Mouse (Mus musculus): Measurements from ENCODE around the gene Smarcb1. TPM values are rescaled to one million over a fixed set of nuclear protein-coding genes. Genes with fewer than 3 reads are reported as not detected.

Gene Smarcb1
- polyA plus RNA-seq, 1 experiment from 2014 or later = 103 TPM

DNA sequence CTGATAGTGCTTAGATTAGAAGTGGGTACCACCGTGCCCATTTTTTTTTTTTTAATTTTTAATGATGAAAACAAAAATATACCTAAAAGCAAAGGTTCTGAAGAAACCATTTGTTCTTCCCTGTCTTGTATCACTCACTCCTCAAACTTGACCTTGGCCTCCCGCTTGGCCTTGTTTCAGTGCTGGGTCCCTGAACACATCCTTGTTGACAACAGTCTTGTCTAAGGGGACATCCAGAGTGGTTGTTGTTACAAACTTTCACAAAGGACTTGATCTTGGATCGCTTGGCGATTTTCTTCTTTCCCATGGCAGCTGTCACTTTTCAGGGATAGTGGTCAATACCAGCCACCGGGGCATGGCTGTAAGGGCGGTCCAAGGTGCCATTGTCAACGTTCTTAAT, 23.8 kb upstream of the Smarcb1 start:
- H3K27ac ChIP-seq (replicated peaks in 1 of 2; ENCODE audit: control insufficient read depth in 1 of 2, insufficient read depth in 1 of 2, low read depth in 2 of 2, low read length in 2 of 2) = no peak overlapping the region
- H3K27me3 ChIP-seq (ENCODE audit: control insufficient read depth, insufficient read depth, low read length) = peaks cover 6% of the 10 kb centered on the region
- no peak overlapping the region for H3K4me3 ChIP-seq (ENCODE audit: control insufficient read depth in 1 of 2, insufficient read depth in 1 of 2, low read depth in 1 of 2, low read length in 2 of 2)
- WGBS = 86% methylated on average over 7 of the region's 7 CpGs
- no peaks in the 10 kb centered on the region for H3K9me3 ChIP-seq (ENCODE audit: control insufficient read depth, low read length)
- peaks cover 0 to 4% of the 10 kb centered on the region in 2 experiments; a peak in 3 of 4 replicates for H3K4me1 ChIP-seq (ENCODE audit: control insufficient read depth in 2 of 2, insufficient read depth in 2 of 2, low read length in 2 of 2)
- H3K4me2 ChIP-seq (ENCODE audit: low read length) = no peak overlapping the region
- no peak for ATAC-seq (ENCODE audit: insufficient number of reproducible peaks, insufficient read depth, low FRiP score, low read depth)
- no peak overlapping the region for H3K9ac ChIP-seq (ENCODE audit: low read length)
- H3K36me3 ChIP-seq (ENCODE audit: control insufficient read depth, insufficient read depth, low read length) = no peaks in the 10 kb centered on the region; the same call in 1 of the 2 replicates

DNA sequence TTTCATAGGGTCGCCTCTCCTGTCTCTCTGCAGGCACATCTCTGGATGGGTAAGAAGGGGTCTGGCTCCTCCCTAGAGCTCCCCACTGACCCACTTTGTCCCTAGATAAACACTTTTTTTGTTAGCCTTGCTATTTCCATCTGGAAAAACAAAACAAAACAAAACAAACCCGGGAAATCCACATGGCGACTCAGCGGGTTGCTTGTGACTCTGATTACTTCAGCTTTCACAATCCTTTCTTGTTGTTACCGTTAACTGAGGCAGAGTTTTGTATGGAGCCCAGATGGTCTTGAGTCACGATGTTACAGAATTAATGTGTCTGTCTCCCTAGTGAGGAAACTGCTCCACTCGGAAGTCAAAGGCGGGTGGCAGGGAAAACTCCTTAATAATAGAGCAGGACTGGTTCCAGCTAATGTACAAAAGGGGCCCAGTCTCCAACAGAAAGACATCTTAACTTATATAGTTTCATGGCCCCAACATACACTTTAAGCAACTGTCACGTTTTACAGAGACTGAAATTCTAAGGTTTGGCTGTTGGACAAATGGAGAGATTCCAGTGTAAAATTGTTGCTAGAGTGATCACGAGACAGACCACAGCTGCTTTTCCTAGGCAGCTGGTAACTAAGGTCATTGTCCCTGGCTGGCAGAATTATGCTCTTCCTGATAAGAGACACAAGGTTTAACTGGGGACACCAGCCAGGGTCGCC, 22.8 kb upstream of the Smarcb1 start:
- Histone ChIP-seq H3K4me2 (ENCODE audit: low read length) (no peak overlapping the region), H3K27me3 (ENCODE audit: control insufficient read depth, insufficient read depth, low read length) (no peaks in the 10 kb centered on the region; the same call in 1 of the 2 replicates), H3K27ac (replicated peaks in 1 of 2; ENCODE audit: control insufficient read depth in 1 of 2, insufficient read depth in 1 of 2, low read depth in 2 of 2, low read length in 2 of 2) (no peak overlapping the region), H3K4me1 (ENCODE audit: control insufficient read depth in 2 of 2, insufficient read depth in 2 of 2, low read length in 2 of 2) (peaks cover 0 to 4% of the 10 kb centered on the region in 2 experiments; a peak in 2 of 4 replicates), H3K36me3 (ENCODE audit: control insufficient read depth, insufficient read depth, low read length) (peaks cover 7% of the 10 kb centered on the region; the same call in 1 of the 2 replicates), H3K4me3 (ENCODE audit: control insufficient read depth in 1 of 2, insufficient read depth in 1 of 2, low read depth in 1 of 2, low read length in 2 of 2) (no peak overlapping the region), H3K9me3 (ENCODE audit: control insufficient read depth, low read length) (no peaks in the 10 kb centered on the region), H3K9ac (ENCODE audit: low read length) (no peak overlapping the region)
- WGBS = 32% methylated on average over 11 of the region's 11 CpGs
- no peak for ATAC-seq (ENCODE audit: insufficient number of reproducible peaks, insufficient read depth, low FRiP score, low read depth)

DNA sequence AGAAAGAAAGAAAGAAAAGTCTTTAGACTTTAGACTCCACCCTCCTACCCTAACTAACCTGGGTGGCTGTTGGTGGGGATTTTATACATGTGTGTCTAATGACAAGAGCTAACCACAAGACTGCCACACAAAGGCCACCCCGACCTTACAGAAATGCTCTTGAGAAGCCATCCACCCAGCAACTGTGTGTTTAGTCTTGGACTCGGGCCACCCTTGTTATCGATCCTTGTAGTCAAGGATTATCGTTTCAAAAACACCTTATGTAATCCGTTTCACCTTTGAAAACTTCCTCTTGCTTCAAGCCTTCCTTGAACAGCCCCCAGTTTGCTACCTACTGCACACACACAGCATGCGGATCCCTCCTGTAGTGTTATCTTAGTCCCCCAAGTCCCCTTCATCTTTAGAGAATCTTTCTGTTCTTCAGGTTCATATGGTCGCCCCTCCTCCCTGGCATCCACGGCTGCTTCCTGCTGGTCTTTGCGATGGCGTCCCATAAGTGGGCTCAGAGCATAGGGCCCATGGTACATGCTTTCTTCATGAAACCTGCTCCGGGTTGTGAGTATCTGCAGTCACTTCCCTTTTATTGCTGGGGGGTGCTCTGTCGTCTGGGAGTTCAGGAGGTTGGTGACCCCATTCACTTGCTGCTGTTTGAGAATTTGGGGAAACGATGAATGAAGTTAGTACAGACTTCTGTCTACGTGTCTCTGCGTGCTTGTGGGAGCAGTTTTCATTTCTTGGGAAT, 21.5 kb upstream of the Smarcb1 start, which contains the start of gene Vpreb3:
Gene Vpreb3, plus strand, starts transcription at position 322 of the 742 bp plus-strand sequence.
- no peak within 1 kb of the TSS for H3K4me2 ChIP-seq (ENCODE audit: low read length)
- no peak within 1 kb of the TSS for H3K27ac ChIP-seq (replicated peaks in 1 of 2; ENCODE audit: control insufficient read depth in 1 of 2, insufficient read depth in 1 of 2, low read depth in 2 of 2, low read length in 2 of 2)
- H3K4me3 ChIP-seq (ENCODE audit: control insufficient read depth in 1 of 2, insufficient read depth in 1 of 2, low read depth in 1 of 2, low read length in 2 of 2) = no peak within 1 kb of the TSS
- no peak within 1 kb of the TSS for H3K9ac ChIP-seq (ENCODE audit: low read length)
- H3K9me3 ChIP-seq (ENCODE audit: control insufficient read depth, low read length) = no peaks in the 10 kb centered on the region
- 74% methylated on average over 15 of the region's 15 CpGs for WGBS
- ATAC-seq (ENCODE audit: insufficient number of reproducible peaks, insufficient read depth, low FRiP score, low read depth) = no peak
- no peaks in the 10 kb centered on the region for H3K27me3 ChIP-seq (ENCODE audit: control insufficient read depth, insufficient read depth, low read length)
- peaks cover 12% of the 10 kb centered on the region; the same call in 1 of the 2 replicates for H3K36me3 ChIP-seq (ENCODE audit: control insufficient read depth, insufficient read depth, low read length)
- H3K4me1 ChIP-seq (ENCODE audit: control insufficient read depth in 2 of 2, insufficient read depth in 2 of 2, low read length in 2 of 2) = peaks cover 3 to 4% of the 10 kb centered on the region in 2 experiments; a peak in 2 of 4 replicates

DNA sequence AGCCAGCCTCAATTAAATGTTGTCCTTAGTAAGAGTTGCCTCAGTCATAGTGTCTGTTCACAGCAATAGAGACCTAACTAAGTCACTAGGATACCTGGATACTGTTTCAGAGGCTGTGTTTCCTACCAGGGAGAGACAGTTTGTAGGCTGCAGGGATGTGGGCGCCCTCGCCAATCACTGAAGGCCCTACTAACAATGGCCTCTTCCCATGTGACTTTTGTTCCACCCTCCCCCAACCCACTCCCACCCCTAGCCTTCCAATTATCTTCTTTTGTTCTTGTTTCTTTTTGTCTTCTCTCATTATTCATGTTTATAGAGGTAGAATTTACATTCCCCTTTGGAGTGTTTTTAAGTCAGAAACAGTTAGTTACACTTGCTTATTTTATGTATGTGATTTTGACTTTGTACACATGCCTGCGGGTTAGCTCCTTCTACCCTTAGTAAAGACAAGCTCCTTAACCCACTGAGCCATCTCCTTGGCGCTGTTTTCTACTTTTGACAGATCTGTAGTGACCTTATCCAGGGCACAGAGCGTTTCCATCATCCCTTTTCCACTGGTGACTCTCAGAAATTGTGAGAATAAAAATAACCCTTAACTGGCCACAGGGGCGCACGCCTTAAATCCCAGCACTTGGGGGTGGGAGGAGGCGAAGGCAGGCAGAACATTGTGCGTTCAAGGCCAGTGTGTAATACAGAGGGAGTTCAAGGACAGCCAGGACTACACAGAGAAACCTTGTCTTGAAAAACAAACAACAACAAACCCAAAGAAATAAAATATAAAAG, 19.8 kb upstream of the Smarcb1 start:
- 71% methylated on average over 9 of the region's 9 CpGs for WGBS
- no peak overlapping the region for H3K4me3 ChIP-seq (ENCODE audit: control insufficient read depth in 1 of 2, insufficient read depth in 1 of 2, low read depth in 1 of 2, low read length in 2 of 2)
- H3K27ac ChIP-seq (replicated peaks in 1 of 2; ENCODE audit: control insufficient read depth in 1 of 2, insufficient read depth in 1 of 2, low read depth in 2 of 2, low read length in 2 of 2) = no peak overlapping the region
- ATAC-seq (ENCODE audit: insufficient number of reproducible peaks, insufficient read depth, low FRiP score, low read depth) = no peak
- no peaks in the 10 kb centered on the region for H3K9me3 ChIP-seq (ENCODE audit: control insufficient read depth, low read length)
- H3K9ac ChIP-seq (ENCODE audit: low read length) = no peak overlapping the region
- H3K4me2 ChIP-seq (ENCODE audit: low read length) = no peak overlapping the region
- no peaks in the 10 kb centered on the region for H3K27me3 ChIP-seq (ENCODE audit: control insufficient read depth, insufficient read depth, low read length)
- peaks cover 4 to 5% of the 10 kb centered on the region in 2 experiments; a peak in 2 of 4 replicates for H3K4me1 ChIP-seq (ENCODE audit: control insufficient read depth in 2 of 2, insufficient read depth in 2 of 2, low read length in 2 of 2)
- peaks cover 12% of the 10 kb centered on the region; the same call in 1 of the 2 replicates for H3K36me3 ChIP-seq (ENCODE audit: control insufficient read depth, insufficient read depth, low read length)

DNA sequence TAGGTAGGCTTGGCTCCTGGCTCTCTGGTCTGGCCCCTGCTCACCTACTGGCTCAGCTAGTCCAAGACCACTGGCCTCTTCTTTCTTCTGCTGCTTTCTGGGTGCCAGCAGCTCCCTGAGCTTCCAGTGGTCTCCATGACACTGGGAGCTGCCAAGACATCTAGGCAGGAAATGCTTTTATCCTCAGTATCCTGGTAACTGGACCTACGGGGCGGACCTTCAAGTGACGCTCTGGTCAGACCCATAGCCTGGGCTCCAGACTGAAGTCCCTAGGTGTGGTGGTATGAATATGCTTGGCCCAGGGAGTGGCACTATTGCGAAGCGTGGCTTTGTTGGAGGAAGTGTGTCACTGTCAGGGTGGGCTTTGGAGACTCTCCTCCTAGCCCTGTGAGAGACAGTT, 19.1 kb upstream of the Smarcb1 start, which contains the start of gene Gm867:
Gene Gm867, minus strand, starts transcription at position 153 of the 400 bp plus-strand sequence.
- H3K9ac ChIP-seq (ENCODE audit: low read length) = no peak within 1 kb of the TSS
- peaks cover 12% of the 10 kb centered on the region; the same call in 1 of the 2 replicates for H3K36me3 ChIP-seq (ENCODE audit: control insufficient read depth, insufficient read depth, low read length)
- WGBS = 77% methylated on average over 5 of the region's 5 CpGs
- no peak within 1 kb of the TSS for H3K4me2 ChIP-seq (ENCODE audit: low read length)
- H3K4me1 ChIP-seq (ENCODE audit: control insufficient read depth in 2 of 2, insufficient read depth in 2 of 2, low read length in 2 of 2) = peaks cover 4 to 6% of the 10 kb centered on the region in 2 experiments; a peak in 2 of 4 replicates
- H3K27me3 ChIP-seq (ENCODE audit: control insufficient read depth, insufficient read depth, low read length) = no peaks in the 10 kb centered on the region
- ATAC-seq (ENCODE audit: insufficient number of reproducible peaks, insufficient read depth, low FRiP score, low read depth) = no peak
- H3K9me3 ChIP-seq (ENCODE audit: control insufficient read depth, low read length) = no peaks in the 10 kb centered on the region
- H3K27ac ChIP-seq (replicated peaks in 1 of 2; ENCODE audit: control insufficient read depth in 1 of 2, insufficient read depth in 1 of 2, low read depth in 2 of 2, low read length in 2 of 2) = no peak within 1 kb of the TSS
- H3K4me3 ChIP-seq (ENCODE audit: control insufficient read depth in 1 of 2, insufficient read depth in 1 of 2, low read depth in 1 of 2, low read length in 2 of 2) = no peak within 1 kb of the TSS

DNA sequence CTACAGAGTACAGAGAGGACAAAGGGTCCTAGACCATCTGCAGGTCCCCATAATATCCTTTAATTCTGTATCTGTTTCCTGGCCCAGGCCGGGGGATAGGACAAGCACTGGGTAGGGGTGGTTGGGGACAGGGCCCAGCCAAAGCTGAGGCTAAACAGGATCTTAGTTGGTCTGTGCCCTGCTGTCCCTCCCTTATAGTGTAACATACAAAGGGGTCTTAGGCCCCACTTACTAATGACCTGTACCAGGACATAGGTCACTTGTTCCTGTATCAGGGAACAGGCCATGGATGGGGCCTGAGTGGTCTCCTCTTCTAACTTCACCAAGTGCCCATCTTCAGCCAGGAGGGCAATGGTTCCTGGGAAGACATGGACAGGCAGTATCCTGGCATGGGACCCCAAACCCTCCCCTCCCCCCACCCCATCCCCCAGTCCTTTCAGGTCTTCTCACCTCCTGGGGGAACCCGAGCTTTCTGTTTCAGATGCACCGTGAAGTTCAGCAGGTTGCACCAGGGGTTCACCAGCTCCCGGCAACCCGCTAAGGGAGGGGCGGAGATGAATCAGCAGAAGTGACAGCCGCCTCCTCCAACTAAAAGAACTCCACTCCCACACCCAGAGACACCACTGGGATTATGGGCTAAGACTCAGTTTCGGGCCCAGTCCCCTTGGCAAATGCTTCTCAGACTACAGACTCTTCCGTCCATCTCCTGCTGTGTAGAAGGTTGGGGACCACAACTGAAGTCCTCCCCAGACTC, 18.2 kb upstream of the Smarcb1 start:
- H3K4me3 ChIP-seq (ENCODE audit: control insufficient read depth in 1 of 2, insufficient read depth in 1 of 2, low read depth in 1 of 2, low read length in 2 of 2) = no peak overlapping the region
- no peak overlapping the region for H3K9ac ChIP-seq (ENCODE audit: low read length)
- WGBS = 53% methylated on average over 9 of the region's 9 CpGs
- ATAC-seq (ENCODE audit: insufficient number of reproducible peaks, insufficient read depth, low FRiP score, low read depth) = no peak
- no peak overlapping the region for H3K4me2 ChIP-seq (ENCODE audit: low read length)
- no peaks in the 10 kb centered on the region for H3K9me3 ChIP-seq (ENCODE audit: control insufficient read depth, low read length)
- peaks cover 12% of the 10 kb centered on the region; the same call in 1 of the 2 replicates for H3K36me3 ChIP-seq (ENCODE audit: control insufficient read depth, insufficient read depth, low read length)
- no peak overlapping the region for H3K27ac ChIP-seq (replicated peaks in 1 of 2; ENCODE audit: control insufficient read depth in 1 of 2, insufficient read depth in 1 of 2, low read depth in 2 of 2, low read length in 2 of 2)
- no peaks in the 10 kb centered on the region for H3K27me3 ChIP-seq (ENCODE audit: control insufficient read depth, insufficient read depth, low read length)
- peaks cover 9% of the 10 kb centered on the region in 2 experiments; a peak in 3 of 4 replicates for H3K4me1 ChIP-seq (ENCODE audit: control insufficient read depth in 2 of 2, insufficient read depth in 2 of 2, low read length in 2 of 2)
